Mouse (Mus musculus) kidney, embryonic 15.5 days (tissue): ENCODE data around the gene BC048562. TPM values are rescaled to one million over a fixed set of nuclear protein-coding genes. Genes with fewer than 3 reads are reported as not detected.
A peak's percentile ranks its signal among the peaks of the same experiment; 100 is the strongest.

Source experiments
- ATAC-seq: fragments of 200-750 bp; cut with Nextera tagmentation; replicated peaks from 2 replicates; pipeline ENCODE4 v1.8.0; 2017; ENCODE audit warnings: moderate TSS enrichment; ENCODE audit not compliant: low FRiP score
- H3K27ac ChIP-seq: fragments of 300-500 bp; sonication (generic); 2 replicates; pipeline ENCODE4 v1.5.1; 2015; ENCODE audit warnings: mild to moderate bottlenecking, inconsistent platforms
- H3K27me3 ChIP-seq: fragments of 300-500 bp; sonication (generic); 2 replicates; pipeline ENCODE4 v1.6.1; 2015; ENCODE audit warnings: inconsistent platforms
- H3K36me3 ChIP-seq: fragments of 300-500 bp; sonication (generic); 2 replicates; pipeline ENCODE4 v1.6.1; 2015; ENCODE audit warnings: inconsistent platforms
- H3K4me1 ChIP-seq: fragments of 300-500 bp; sonication (generic); 2 replicates; pipeline ENCODE4 v1.6.1; 2015; ENCODE audit warnings: inconsistent platforms
- H3K4me2 ChIP-seq: fragments of 300-500 bp; sonication (generic); 2 replicates; pipeline ENCODE4 v1.6.1; 2015; ENCODE audit warnings: moderate library complexity, mild to moderate bottlenecking, inconsistent platforms
- H3K4me3 ChIP-seq: fragments of 300-500 bp; sonication (generic); replicated peaks from 2 replicates; pipeline ENCODE4 v1.5.1; 2015; ENCODE audit warnings: mild to moderate bottlenecking, inconsistent platforms
- H3K9ac ChIP-seq: fragments of 300-500 bp; sonication (generic); 2 replicates; pipeline ENCODE4 v1.6.1; 2015; ENCODE audit warnings: mild to moderate bottlenecking, inconsistent platforms
- H3K9me3 ChIP-seq: fragments of 300-500 bp; sonication (generic); replicated peaks from 2 replicates; pipeline ENCODE4 v1.6.1; 2016; ENCODE audit warnings: inconsistent platforms
- WGBS: fragments of 180-500 bp; shearing (Covaris S2); methylation state at CpG from one replicate; pipeline ENCODE4 v1.1.7; 2015; ENCODE audit warnings: mixed read lengths; 5-methylcytosine and 5-hydroxymethylcytosine counted together
- polyA plus RNA-seq: library from polyadenylated mRNA; unstranded; fragments of >200 nt; fragmentation: Nextera tagmentation; extraction: Ambion mirVana; gene quantifications from 2 replicates; pipeline ENCODE4 v1.2.1, GENCODE M21; 2015

BC048562 gene
- polyA plus RNA-seq, 1 experiment from 2014 or later, result not detected

DNA sequence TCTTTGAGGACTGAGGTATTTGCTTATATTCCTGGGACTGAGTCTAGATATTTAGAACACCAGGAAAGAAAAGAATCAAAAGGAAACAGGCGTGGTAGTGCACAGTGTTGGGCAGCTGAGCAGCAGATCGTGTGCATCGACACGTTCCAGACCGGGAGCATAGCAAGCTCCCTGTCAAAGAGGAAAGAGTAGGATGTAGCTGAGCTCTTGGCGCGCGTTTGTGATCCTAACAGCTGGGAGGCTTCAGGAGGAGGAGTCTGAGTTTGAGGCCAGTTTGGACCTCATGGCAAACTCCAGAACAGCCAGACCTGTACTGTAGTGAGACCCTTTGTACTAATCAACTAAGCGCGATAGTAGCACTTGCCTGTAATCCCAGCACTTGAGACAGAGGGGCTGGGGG, 25.9 kb downstream of the BC048562 start:
- peak; percentile 35; the same call in 1 of the 2 replicates for ATAC-seq
- H3K27me3 ChIP-seq, result no peaks in the 10 kb centered on the region
- no peaks in the 10 kb centered on the region for H3K9me3 ChIP-seq
- peak overlapping the region; percentile 93 for H3K4me3 ChIP-seq
- H3K9ac ChIP-seq, result 0 out of 2 replicates have a peak overlapping the region, but pooled peaks have one; percentile 17
- peak overlapping the region; percentile 85 for H3K4me2 ChIP-seq
- peaks cover 29% of the 10 kb centered on the region for H3K4me1 ChIP-seq
- peak overlapping the region; percentile 97 for H3K27ac ChIP-seq
- WGBS, result 57% methylated on average over 10 of the region's 10 CpGs
- peaks cover 46% of the 10 kb centered on the region for H3K36me3 ChIP-seq

DNA sequence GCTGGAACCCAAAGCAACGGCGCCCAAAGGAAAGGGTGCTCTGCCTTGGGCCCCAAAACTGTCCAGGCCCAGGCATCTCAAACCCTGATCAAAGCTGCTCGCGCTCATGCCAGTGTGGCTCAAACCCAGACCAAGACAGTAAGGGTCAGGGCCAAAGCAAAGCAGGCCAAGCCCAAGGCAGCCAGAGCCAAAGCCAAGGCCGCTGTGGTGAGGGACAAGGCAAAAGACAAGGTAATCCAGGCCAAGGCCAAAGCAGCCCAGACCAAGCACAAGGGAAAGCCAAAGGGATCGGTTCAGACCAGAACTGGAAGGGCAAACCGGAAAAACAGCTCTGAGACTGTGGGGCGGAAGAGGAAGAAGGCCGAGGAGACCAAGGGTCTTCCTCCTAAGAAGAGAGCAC, 27.4 kb downstream of the BC048562 start:
- peaks cover 51% of the 10 kb centered on the region for H3K36me3 ChIP-seq
- H3K27me3 ChIP-seq, result no peaks in the 10 kb centered on the region
- H3K9ac ChIP-seq, result no peak overlapping the region
- H3K4me2 ChIP-seq, result no peak overlapping the region
- peaks cover 29% of the 10 kb centered on the region for H3K4me1 ChIP-seq
- no peak overlapping the region for H3K27ac ChIP-seq
- 91% methylated on average over 9 of the region's 9 CpGs for WGBS
- no peaks in the 10 kb centered on the region for H3K9me3 ChIP-seq
- no peak for ATAC-seq
- no peak overlapping the region for H3K4me3 ChIP-seq

GRCm38 (mm10) chr9:108466219-108466618, 29.9 kb downstream of the BC048562 start:
- Histone ChIP-seq H3K4me2 (no peak overlapping the region), H3K4me1 (peaks cover 20% of the 10 kb centered on the region), H3K9ac (no peak overlapping the region), H3K27me3 (no peaks in the 10 kb centered on the region), H3K27ac (no peak overlapping the region), H3K9me3 (no peaks in the 10 kb centered on the region), H3K36me3 (peaks cover 51% of the 10 kb centered on the region), H3K4me3 (no peak overlapping the region)
- WGBS, result 94% methylated on average over 2 of the region's 2 CpGs
- ATAC-seq, result no peak

DNA sequence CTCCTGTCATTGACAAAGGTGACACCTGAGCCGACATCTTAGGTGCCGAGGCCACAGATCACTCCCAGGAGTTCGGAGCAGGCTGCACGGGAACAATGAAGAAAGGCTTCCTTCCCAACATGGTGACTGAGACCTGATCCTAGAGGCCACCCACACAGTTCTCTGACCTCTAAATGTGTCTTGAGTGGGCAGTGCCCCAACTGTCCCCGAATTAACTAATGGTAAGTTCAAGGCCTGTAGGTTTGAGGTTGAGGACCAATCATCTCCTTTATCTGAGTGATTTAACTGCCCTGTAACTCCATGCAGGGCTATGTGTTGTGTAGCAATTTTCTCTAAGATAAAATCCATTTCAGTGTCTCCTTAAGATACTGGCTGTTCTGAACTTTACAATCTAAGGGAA, 33.1 kb downstream of the BC048562 start:
- Histone ChIP-seq H3K9me3 (no peaks in the 10 kb centered on the region), H3K4me2 (no peak overlapping the region), H3K27me3 (no peaks in the 10 kb centered on the region), H3K4me3 (no peak overlapping the region), H3K4me1 (no peaks in the 10 kb centered on the region), H3K36me3 (peaks cover 32% of the 10 kb centered on the region), H3K27ac (no peak overlapping the region), H3K9ac (no peak overlapping the region)
- 29% methylated on average over 5 of the region's 5 CpGs for WGBS
- ATAC-seq, result no peak

DNA sequence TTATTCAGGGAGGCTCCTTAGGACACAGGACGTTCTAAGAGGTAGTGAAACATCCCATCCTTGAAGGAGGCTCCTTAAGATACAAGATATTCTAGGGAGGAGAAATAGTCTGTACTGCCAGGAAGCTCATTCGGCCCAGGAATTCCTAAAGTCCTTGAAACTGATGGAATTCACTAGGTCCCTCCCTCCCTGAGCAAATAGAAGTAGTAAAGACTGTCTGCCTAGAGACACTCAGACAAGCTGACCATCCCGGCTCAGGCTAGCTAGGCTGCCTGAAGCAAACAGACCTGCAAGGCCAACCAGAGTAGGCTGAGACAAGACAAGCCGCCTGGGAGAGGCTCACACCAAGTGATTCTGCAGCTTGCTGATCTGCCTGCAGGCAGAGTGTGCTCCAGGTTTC, 33.6 kb downstream of the BC048562 start:
- H3K27me3 ChIP-seq, result no peaks in the 10 kb centered on the region
- H3K4me2 ChIP-seq, result no peak overlapping the region
- no peak overlapping the region for H3K9ac ChIP-seq
- H3K36me3 ChIP-seq, result peaks cover 28% of the 10 kb centered on the region
- no peak overlapping the region for H3K27ac ChIP-seq
- ATAC-seq, result no peak
- no peak overlapping the region for H3K4me3 ChIP-seq
- H3K9me3 ChIP-seq, result no peaks in the 10 kb centered on the region
- WGBS, result 51% methylated on average over 4 of the region's 4 CpGs
- H3K4me1 ChIP-seq, result no peaks in the 10 kb centered on the region

DNA sequence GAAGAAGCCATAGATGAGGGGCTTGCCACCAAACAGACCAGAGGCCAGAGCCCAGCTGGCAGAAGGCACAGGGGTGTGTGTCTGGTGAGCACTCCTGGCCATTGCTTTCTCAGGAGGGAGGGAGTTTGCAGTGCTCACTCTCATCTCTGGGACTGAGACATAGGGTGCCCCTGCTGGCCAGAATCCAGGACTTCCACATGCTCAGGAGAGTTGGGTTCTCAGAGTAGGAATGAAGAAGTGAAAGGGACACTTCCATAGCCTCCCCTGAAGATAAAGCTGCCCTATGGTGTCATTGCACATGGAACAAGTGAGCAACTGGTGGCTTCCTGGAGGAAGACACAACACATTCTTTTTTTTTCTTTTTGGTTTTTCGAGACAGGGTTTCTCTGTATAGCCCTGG, 38.2 kb downstream of the BC048562 start:
- Histone ChIP-seq H3K27me3 (no peaks in the 10 kb centered on the region), H3K9me3 (no peaks in the 10 kb centered on the region), H3K36me3 (no peaks in the 10 kb centered on the region), H3K9ac (no peak overlapping the region), H3K4me3 (no peak overlapping the region), H3K4me1 (peaks cover 10% of the 10 kb centered on the region), H3K4me2 (no peak overlapping the region), H3K27ac (no peak overlapping the region)
- ATAC-seq, result no peak
- WGBS, result 73% methylated on average over 1 of the region's 1 CpGs

GRCm38 (mm10) chr9:108478638-108479156, 42.4 kb downstream of the BC048562 start:
- no peaks in the 10 kb centered on the region for H3K9me3 ChIP-seq
- H3K27me3 ChIP-seq, result no peaks in the 10 kb centered on the region
- peak overlapping the region; percentile 30; the same call in 1 of the 2 replicates for H3K9ac ChIP-seq
- peak overlapping the region; percentile 69 for H3K4me2 ChIP-seq
- peak overlapping the region; percentile 93 for H3K27ac ChIP-seq
- H3K4me3 ChIP-seq, result peak overlapping the region; percentile 43
- H3K4me1 ChIP-seq, result peaks cover 29% of the 10 kb centered on the region
- under 1% methylated on average over 20 of the region's 20 CpGs for WGBS
- ATAC-seq, result peak; percentile 83
- H3K36me3 ChIP-seq, result peaks cover 30% of the 10 kb centered on the region

DNA sequence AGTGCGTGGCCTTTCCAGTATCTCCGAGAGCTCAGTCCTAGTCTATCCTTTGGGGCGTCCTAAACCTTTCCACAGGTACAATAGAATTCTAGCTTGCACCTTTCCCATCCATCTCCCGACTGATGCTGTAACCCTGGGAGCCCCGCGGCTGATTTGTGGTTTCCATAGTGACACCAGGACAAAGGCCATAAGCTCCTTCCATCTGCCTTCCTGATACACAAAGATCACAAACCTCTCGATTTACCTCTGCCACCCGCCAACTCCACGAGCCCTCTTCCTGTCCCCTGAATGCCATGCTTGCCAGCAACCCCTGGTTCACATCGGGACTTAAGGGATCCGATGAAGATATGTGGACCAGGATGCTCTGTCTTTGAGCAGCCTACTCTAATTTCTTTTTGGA, 43.0 kb downstream of the BC048562 start:
- peak overlapping the region; percentile 69 for H3K4me2 ChIP-seq
- no peak overlapping the region for H3K9ac ChIP-seq
- peak overlapping the region; percentile 93 for H3K27ac ChIP-seq
- peak overlapping the region; percentile 60 for H3K4me3 ChIP-seq
- H3K27me3 ChIP-seq, result no peaks in the 10 kb centered on the region
- ATAC-seq, result peak; percentile 3; the same call in 1 of the 2 replicates
- WGBS, result 38% methylated on average over 11 of the region's 11 CpGs
- peaks cover 29% of the 10 kb centered on the region for H3K4me1 ChIP-seq
- H3K36me3 ChIP-seq, result peaks cover 35% of the 10 kb centered on the region
- H3K9me3 ChIP-seq, result no peaks in the 10 kb centered on the region

DNA sequence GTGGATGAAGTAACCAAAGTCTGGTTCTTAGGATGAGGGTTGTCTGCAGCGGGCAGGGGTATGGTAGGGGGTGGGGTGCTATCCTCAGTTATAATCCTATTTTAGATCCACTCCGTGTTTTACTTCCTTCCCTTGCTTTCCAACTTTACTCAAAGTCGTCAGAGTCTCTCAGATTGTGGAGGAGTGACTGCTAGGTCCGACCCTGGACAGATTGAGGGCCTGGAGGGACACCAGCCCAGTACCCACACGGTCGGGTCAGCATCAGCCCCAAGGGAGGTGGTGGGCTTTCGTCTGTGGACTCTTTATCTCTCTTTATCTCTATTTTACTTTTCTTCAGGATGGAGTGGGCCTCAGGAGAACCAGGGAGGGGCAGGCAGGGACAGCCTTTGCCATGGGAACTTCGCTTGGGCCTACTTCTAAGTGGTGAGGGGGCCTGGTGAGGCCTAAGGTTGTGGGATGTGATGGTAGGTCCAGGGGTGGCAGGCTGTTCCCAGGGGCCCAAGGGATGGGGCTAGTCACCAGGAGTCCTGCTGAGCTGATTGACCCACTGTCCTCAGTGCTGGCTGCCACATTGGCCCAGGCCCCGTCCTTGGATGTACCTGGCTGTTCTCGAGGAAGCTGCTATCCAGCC, 43.6 kb downstream of the BC048562 start, which contains the start of gene Lamb2:
Lamb2 (plus strand) TSS at position 16 of the 631 bp plus-strand sequence.
- no peaks in the 10 kb centered on the region for H3K27me3 ChIP-seq
- peak; percentile 70 for ATAC-seq
- H3K9me3 ChIP-seq, result no peaks in the 10 kb centered on the region
- peak within 1 kb of the TSS; percentile 69 for H3K4me2 ChIP-seq
- peak within 1 kb of the TSS; percentile 93 for H3K27ac ChIP-seq
- WGBS, result 6% methylated on average over 10 of the region's 10 CpGs
- peak within 1 kb of the TSS; percentile 60 for H3K4me3 ChIP-seq
- peak within 1 kb of the TSS; percentile 55 for H3K9ac ChIP-seq
- H3K36me3 ChIP-seq, result peaks cover 41% of the 10 kb centered on the region
- H3K4me1 ChIP-seq, result peaks cover 29% of the 10 kb centered on the region

DNA sequence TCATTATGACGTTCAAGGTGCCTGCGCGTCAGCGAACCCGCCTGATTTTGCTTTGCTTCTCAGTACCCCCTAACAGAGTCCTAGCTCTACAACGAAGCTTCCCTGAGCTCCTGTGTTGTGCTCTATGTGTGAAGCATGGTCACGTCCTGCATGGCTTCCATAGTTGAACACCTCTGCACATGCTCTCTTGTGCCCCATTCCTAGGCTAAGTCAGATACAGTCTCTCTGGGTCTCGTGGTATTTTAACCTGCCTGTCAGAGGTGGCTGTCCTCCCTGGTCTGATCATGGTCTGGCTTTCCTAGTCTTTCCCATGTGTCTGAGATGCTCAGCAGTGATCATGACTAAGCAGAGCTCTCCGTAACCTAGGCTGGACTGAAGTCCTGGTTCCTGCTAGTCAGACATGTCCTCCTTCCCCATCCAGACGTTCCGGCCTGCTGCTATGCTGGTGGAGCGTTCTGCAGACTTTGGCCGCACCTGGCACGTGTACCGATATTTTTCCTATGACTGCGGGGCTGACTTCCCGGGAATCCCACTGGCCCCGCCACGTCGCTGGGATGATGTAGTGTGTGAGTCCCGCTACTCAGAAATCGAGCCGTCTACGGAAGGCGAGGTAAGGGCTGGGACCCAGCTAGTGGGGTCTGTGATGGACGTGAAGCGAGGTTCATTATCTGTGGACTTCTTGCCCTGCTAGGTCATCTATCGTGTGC, 44.7 kb downstream of the BC048562 start:
- no peak for ATAC-seq
- Histone ChIP-seq H3K4me2 (peak overlapping the region; percentile 69), H3K4me1 (peaks cover 29% of the 10 kb centered on the region), H3K36me3 (peaks cover 53% of the 10 kb centered on the region), H3K27me3 (no peaks in the 10 kb centered on the region), H3K4me3 (peak overlapping the region; percentile 60), H3K9me3 (no peaks in the 10 kb centered on the region), H3K9ac (0 out of 2 replicates have a peak overlapping the region, but pooled peaks have one; percentile 55), H3K27ac (no peak overlapping the region)
- whole genome bisulfite sequencing, result 91% methylated on average over 28 of the region's 28 CpGs

DNA sequence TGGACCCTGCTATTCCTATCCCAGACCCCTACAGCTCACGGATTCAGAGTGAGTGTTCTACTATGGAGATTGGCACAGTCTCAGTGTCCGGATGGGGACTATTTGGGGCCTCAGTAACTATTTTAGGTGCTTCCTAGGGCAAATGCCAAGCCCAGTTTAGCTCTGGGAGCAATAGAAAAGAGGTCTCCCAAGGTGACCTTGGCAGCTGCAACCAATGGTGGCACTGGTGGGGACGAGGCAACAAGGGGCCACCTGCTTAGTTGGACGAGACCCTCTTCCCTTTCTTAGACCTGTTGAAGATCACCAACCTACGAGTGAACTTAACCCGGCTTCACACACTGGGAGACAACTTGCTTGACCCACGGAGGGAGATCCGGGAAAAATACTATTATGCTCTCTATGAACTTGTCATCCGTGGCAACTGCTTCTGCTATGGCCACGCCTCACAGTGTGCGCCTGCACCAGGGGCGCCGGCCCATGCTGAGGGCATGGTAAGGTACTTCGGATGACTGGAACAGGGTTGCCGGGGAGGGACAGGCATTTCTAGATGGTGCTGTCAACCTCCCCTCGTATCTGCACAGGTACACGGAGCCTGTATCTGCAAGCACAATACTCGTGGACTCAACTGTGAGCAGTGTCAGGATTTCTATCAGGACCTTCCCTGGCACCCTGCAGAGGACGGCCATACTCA, 45.4 kb downstream of the BC048562 start:
- H3K4me3 ChIP-seq, result no peak overlapping the region
- H3K27me3 ChIP-seq, result no peaks in the 10 kb centered on the region
- H3K36me3 ChIP-seq, result peaks cover 60% of the 10 kb centered on the region
- peaks cover 29% of the 10 kb centered on the region for H3K4me1 ChIP-seq
- ATAC-seq, result no peak
- 92% methylated on average over 19 of the region's 19 CpGs for WGBS
- 0 out of 2 replicates have a peak overlapping the region, but pooled peaks have one; percentile 69 for H3K4me2 ChIP-seq
- H3K9ac ChIP-seq, result no peak overlapping the region
- H3K9me3 ChIP-seq, result no peaks in the 10 kb centered on the region
- no peak overlapping the region for H3K27ac ChIP-seq
